Mouse (Mus musculus): Measurements from ENCODE around the gene Mtmr6.

DNA sequence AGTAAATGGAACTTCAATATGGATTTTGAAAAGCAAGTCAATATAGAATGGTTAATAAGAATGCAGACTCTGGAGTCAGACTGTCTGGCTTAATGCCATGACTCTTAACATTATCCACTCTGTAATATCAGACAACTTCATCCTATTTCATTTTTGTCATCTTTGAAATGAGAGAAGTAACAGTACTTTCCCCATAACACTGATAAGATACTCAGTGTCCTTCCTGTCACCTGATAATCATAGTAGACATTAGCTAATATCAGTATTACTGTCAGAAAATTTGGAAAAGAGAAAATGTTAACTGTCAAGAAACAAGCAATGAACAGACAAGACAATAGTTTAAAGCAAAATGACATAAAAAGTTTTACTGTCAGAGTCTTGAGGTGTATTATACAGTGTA lies 10.3 kb upstream of the Mtmr6 start:
- TF ChIP-seq MAX (IDR thresholded peaks at IDR 0.05; ENCODE audit: low read length) (no peak), CTCF (conservative IDR thresholded peaks at IDR 0.05 in 1 of 2, IDR thresholded peaks at IDR 0.05 in 1 of 2; ENCODE audit: low read depth in 2 of 2, low read length in 2 of 2) (no peak), SIN3A (IDR thresholded peaks at IDR 0.05; ENCODE audit: low read length) (no peak), POLR2A (IDR thresholded peaks at IDR 0.05; ENCODE audit: low read depth, low read length) (no peak), CHD2 (IDR thresholded peaks at IDR 0.05; ENCODE audit: low read length) (no peak), PAX5 (IDR thresholded peaks at IDR 0.05; ENCODE audit: low read length) (no peak), POLR2AphosphoS2 (IDR thresholded peaks at IDR 0.05; ENCODE audit: low read depth, low read length) (no peak), BHLHE40 (IDR thresholded peaks at IDR 0.05; ENCODE audit: low read depth, low read length) (no peak)

Measured in CH12.LX (cell line).